Mouse (Mus musculus): Measurements from ENCODE around the gene Tmem104.

Gene Tmem104

GRCm38 (mm10) chr11:115166776-115167175 lies 20.5 kb upstream of the Tmem104 start:
- DNase-seq (ENCODE audit: low read depth, low spot score), result no peak

- DNase-seq (ENCODE audit: low read depth, low spot score), result no peak
Measured at GRCm38 (mm10) chr11:115167631-115168249, 19.5 kb upstream of the Tmem104 start.

- DNase-seq (ENCODE audit: low read depth, low spot score), result no peak
Measured at GRCm38 (mm10) chr11:115169430-115169829, 17.9 kb upstream of the Tmem104 start.

GRCm38 (mm10) chr11:115171125-115171524 lies 16.2 kb upstream of the Tmem104 start:
- DNase-seq (ENCODE audit: low read depth, low spot score), result no peak

- peak; percentile 88 for DNase-seq (ENCODE audit: low read depth, low spot score)
Measured at GRCm38 (mm10) chr11:115172825-115173287, 14.4 kb upstream of the Tmem104 start.

- DNase-seq (ENCODE audit: low read depth, low spot score), result peak; percentile 81
Measured at GRCm38 (mm10) chr11:115173549-115174339, 13.5 kb upstream of the Tmem104 start.

- DNase-seq (ENCODE audit: low read depth, low spot score), result no peak
Measured at GRCm38 (mm10) chr11:115176399-115177190, 10.7 kb upstream of the Tmem104 start.

- no peak for DNase-seq (ENCODE audit: low read depth, low spot score)
Measured at GRCm38 (mm10) chr11:115177559-115178195, 9.6 kb upstream of the Tmem104 start.

GRCm38 (mm10) chr11:115178766-115179165 lies 8.5 kb upstream of the Tmem104 start:
- DNase-seq (ENCODE audit: low read depth, low spot score), result no peak

- no peak for DNase-seq (ENCODE audit: low read depth, low spot score)
Measured at GRCm38 (mm10) chr11:115179191-115179590, 8.1 kb upstream of the Tmem104 start.

GRCm38 (mm10) chr11:115179881-115180280 lies 7.4 kb upstream of the Tmem104 start:
- no peak for DNase-seq (ENCODE audit: low read depth, low spot score)

GRCm38 (mm10) chr11:115181913-115182638 lies 5.2 kb upstream of the Tmem104 start:
- DNase-seq (ENCODE audit: low read depth, low spot score), result peak; percentile 83

GRCm38 (mm10) chr11:115184973-115185372 lies 2.3 kb upstream of the Tmem104 start:
- DNase-seq (ENCODE audit: low read depth, low spot score), result no peak

- no peak for DNase-seq (ENCODE audit: low read depth, low spot score)
Measured at GRCm38 (mm10) chr11:115187693-115188092, 406 bp downstream of the Tmem104 start, which contains the start of gene Nat9. Nat9 (minus strand) TSS chr11:115187859.

- DNase-seq (ENCODE audit: low read depth, low spot score), result no peak
Measured at GRCm38 (mm10) chr11:115188539-115189231, 1.4 kb downstream of the Tmem104 start.

- DNase-seq (ENCODE audit: low read depth, low spot score), result no peak
Measured at GRCm38 (mm10) chr11:115189304-115189703, 2.0 kb downstream of the Tmem104 start.

GRCm38 (mm10) chr11:115192180-115192579 lies 4.9 kb downstream of the Tmem104 start:
- DNase-seq (ENCODE audit: low read depth, low spot score), result no peak

- DNase-seq (ENCODE audit: low read depth, low spot score), result no peak
Measured at GRCm38 (mm10) chr11:115194693-115195092, 7.4 kb downstream of the Tmem104 start.

GRCm38 (mm10) chr11:115195933-115196332 lies 8.6 kb downstream of the Tmem104 start:
- DNase-seq (ENCODE audit: low read depth, low spot score), result no peak

GRCm38 (mm10) chr11:115197558-115197957 lies 10.3 kb downstream of the Tmem104 start:
- DNase-seq (ENCODE audit: low read depth, low spot score), result no peak
